Mouse (Mus musculus) ES-CJ7 (cell line): ENCODE measurements at regions not wholly inside any gene's neighbourhood (a gene's known extent, or its start where the extent isn't known, plus 50 kb on each side); places are given as distances from the start of the nearest gene placed in this dataset.
A peak's percentile ranks its signal among the peaks of the same experiment; 100 is the strongest.

Experiments
- DNase-seq: peaks from one replicate; pipeline ENCODE4 v3.0.0; 2011; ENCODE audit warnings: low read depth, low spot score

GRCm38 (mm10) chr19:53442756-53443654, 52.6 kb upstream of the Smndc1 start:
- DNase-seq, result peak; percentile 25

DNA sequence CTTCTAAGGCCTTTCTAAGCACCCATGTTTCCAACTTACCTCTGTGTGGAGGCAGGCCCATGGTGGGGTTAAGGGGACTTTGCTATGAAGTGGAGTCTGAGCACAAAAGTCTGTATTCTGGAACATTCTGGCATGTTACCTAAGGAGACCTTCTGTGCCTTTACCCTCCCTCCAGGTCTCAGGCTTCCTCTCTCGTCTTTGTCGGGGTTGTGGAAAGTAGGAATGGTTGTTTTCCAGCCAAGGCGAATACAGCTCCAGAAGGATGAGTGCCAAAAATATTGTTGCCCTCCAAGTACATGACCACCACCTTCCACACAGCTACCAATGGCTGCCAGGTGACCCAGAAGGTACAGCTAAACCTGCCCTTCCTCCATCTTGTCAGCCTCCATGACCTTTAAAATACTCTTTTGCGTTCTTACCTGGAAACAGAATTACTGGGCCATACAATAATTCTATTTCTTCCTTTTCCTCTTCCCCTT, 51.8 kb upstream of the Smndc1 start:
- no peak for DNase-seq

DNA sequence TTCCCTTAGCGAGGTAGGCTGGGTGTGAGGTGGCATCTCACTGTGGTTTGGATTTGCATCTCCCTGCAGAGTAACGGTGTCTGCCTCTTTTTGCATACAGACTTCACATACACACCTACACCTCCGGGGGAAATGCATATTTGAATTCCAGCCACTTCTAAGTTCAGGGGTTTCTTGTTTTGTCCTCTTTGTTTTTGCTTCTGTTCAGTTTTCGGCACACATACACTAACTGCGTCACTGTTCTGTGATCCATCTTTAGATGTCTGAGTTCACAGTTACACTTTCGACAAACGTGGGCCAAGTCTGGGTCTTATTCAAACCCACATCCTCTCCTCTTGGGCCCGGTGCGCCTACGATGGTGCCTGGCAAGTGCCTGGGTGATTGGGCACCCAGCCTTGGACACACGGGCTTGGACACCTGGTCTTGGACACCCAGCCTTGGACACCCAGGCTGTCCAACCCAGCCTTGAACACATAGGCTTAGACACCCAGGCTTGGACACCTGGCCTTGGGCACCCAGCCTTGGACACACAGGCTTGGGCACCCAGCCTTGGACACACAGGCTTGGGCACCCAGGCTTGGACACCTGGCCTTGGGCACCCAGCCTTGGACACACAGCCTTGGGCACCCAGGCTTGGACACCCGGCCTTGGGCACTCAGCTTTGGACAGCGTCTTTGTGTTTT, 51.2 kb upstream of the Smndc1 start:
- peak; percentile 32 for DNase-seq

GRCm38 (mm10) chr19:53440327-53441055, 50.1 kb upstream of the Smndc1 start:
- DNase-seq, result no peak
